Mouse (Mus musculus) ES-Bruce4 (cell line): ENCODE data around the gene Mllt3. TPM values are rescaled to one million over a fixed set of nuclear protein-coding genes. Genes with fewer than 3 reads are reported as not detected.

Experiments used
- H3K27ac ChIP-seq: 2 replicates; pipeline ENCODE4 v1.5.1; 2012; ENCODE audit warnings: low read length, inconsistent platforms; ENCODE audit not compliant: insufficient read depth
- H3K27me3 ChIP-seq: 2 replicates; pipeline ENCODE4 v1.6.1; 2012; ENCODE audit warnings: mild to moderate bottlenecking, low read length, inconsistent platforms; ENCODE audit not compliant: control insufficient read depth, poor library complexity, insufficient read depth, severe bottlenecking
- H3K36me3 ChIP-seq: 2 replicates; pipeline ENCODE4 v1.6.1; 2012; ENCODE audit warnings: inconsistent platforms, mild to moderate bottlenecking, low read length, moderate library complexity; ENCODE audit not compliant: control insufficient read depth, poor library complexity, insufficient read depth, severe bottlenecking
- H3K4me1 ChIP-seq: one replicate; pipeline ENCODE4 v1.8.1; 2011; ENCODE audit warnings: low read length; ENCODE audit not compliant: control insufficient read depth, insufficient read depth
- H3K4me3 ChIP-seq: 2 replicates; pipeline ENCODE4 v1.5.1; 2011; ENCODE audit warnings: low read depth, mild to moderate bottlenecking, low read length
- H3K9ac ChIP-seq: 2 replicates; pipeline ENCODE4 v1.6.1; 2012; ENCODE audit warnings: low read depth, mild to moderate bottlenecking, inconsistent platforms; ENCODE audit not compliant: poor library complexity, severe bottlenecking
- H3K9me3 ChIP-seq: replicated peaks from 2 replicates; pipeline ENCODE4 v1.6.1; 2012; ENCODE audit warnings: mild to moderate bottlenecking, low read length, inconsistent platforms; ENCODE audit not compliant: control insufficient read depth, poor library complexity, insufficient read depth, severe bottlenecking
- CTCF ChIP-seq: IDR thresholded peaks from one replicate; pipeline ENCODE4 v1.8.1; 2011; ENCODE audit warnings: low read depth, low read length
- EP300 ChIP-seq: IDR thresholded peaks from 2 replicates; pipeline ENCODE4 v1.6.1; 2011; ENCODE audit warnings: low read depth, low read length; ENCODE audit not compliant: insufficient read depth
- POLR2A ChIP-seq: IDR thresholded peaks from one replicate; pipeline ENCODE4 v1.8.1; 2011; ENCODE audit warnings: low read length; ENCODE audit not compliant: insufficient read depth
- polyA plus RNA-seq: library from polyadenylated mRNA; stranded (reverse); fragments of >200 nt; gene quantifications from 2 replicates; pipeline ENCODE4 v1.2.4, GENCODE M21; 2011; ENCODE audit warnings: low read depth; ENCODE audit not compliant: missing spikeins, insufficient read depth, insufficient read length

The Mllt3 gene
- polyA plus RNA-seq, 1 experiment, result 19.2 TPM

- Histone ChIP-seq H3K27ac (no peak overlapping the region), H3K4me3 (no peak overlapping the region), H3K27me3 (no peaks in the 10 kb centered on the region), H3K9ac (no peak overlapping the region), H3K36me3 (no peaks in the 10 kb centered on the region), H3K9me3 (0 out of 2 replicates have a peak, but pooled peaks cover 4% of the 10 kb centered on the region), H3K4me1 (no peaks in the 10 kb centered on the region)
- no peak for TF ChIP-seq EP300
- no peak for TF ChIP-seq CTCF
- TF ChIP-seq POLR2A, result no peak
Measured at GRCm38 (mm10) chr4:87759625-87760024, 273.5 kb downstream of the Mllt3 start.

- TF ChIP-seq EP300, result no peak
- no peak for TF ChIP-seq CTCF
- no peak for TF ChIP-seq POLR2A
- Histone ChIP-seq H3K27me3 (no peaks in the 10 kb centered on the region), H3K9me3 (peaks cover 8% of the 10 kb centered on the region), H3K27ac (no peak overlapping the region), H3K9ac (no peak overlapping the region), H3K4me3 (no peak overlapping the region), H3K4me1 (no peaks in the 10 kb centered on the region), H3K36me3 (no peaks in the 10 kb centered on the region)
Measured at GRCm38 (mm10) chr4:87759110-87759509, 274.1 kb downstream of the Mllt3 start.

GRCm38 (mm10) chr4:87751515-87751864 lies 281.7 kb downstream of the Mllt3 start:
- no peak overlapping the region for H3K4me3 ChIP-seq
- H3K9ac ChIP-seq, result no peak overlapping the region
- H3K36me3 ChIP-seq, result no peaks in the 10 kb centered on the region
- no peak for TF ChIP-seq CTCF
- no peak for TF ChIP-seq POLR2A
- peaks cover 9% of the 10 kb centered on the region for H3K9me3 ChIP-seq
- H3K4me1 ChIP-seq, result no peaks in the 10 kb centered on the region
- H3K27ac ChIP-seq, result no peak overlapping the region
- H3K27me3 ChIP-seq, result no peaks in the 10 kb centered on the region

- Histone ChIP-seq H3K9me3 (peaks cover 9% of the 10 kb centered on the region), H3K27me3 (no peaks in the 10 kb centered on the region), H3K36me3 (no peaks in the 10 kb centered on the region), H3K9ac (no peak overlapping the region), H3K4me1 (no peaks in the 10 kb centered on the region), H3K27ac (no peak overlapping the region), H3K4me3 (no peak overlapping the region)
- TF ChIP-seq CTCF (no peak), EP300 (no peak), POLR2A (no peak)
Measured at GRCm38 (mm10) chr4:87750856-87751514, 282.2 kb downstream of the Mllt3 start.

GRCm38 (mm10) chr4:87749532-87750234 lies 283.5 kb downstream of the Mllt3 start:
- no peak overlapping the region for H3K9ac ChIP-seq
- H3K27me3 ChIP-seq, result no peaks in the 10 kb centered on the region
- H3K27ac ChIP-seq, result no peak overlapping the region
- H3K9me3 ChIP-seq, result peaks cover 5% of the 10 kb centered on the region
- no peak overlapping the region for H3K4me3 ChIP-seq
- no peaks in the 10 kb centered on the region for H3K36me3 ChIP-seq
- TF ChIP-seq EP300, result no peak
- no peak for TF ChIP-seq CTCF
- TF ChIP-seq POLR2A, result no peak
- no peaks in the 10 kb centered on the region for H3K4me1 ChIP-seq

- Histone ChIP-seq H3K9me3 (no peaks in the 10 kb centered on the region), H3K36me3 (no peaks in the 10 kb centered on the region), H3K4me3 (no peak overlapping the region), H3K27me3 (no peaks in the 10 kb centered on the region; the same call in 1 of the 2 replicates), H3K4me1 (no peaks in the 10 kb centered on the region), H3K9ac (no peak overlapping the region), H3K27ac (no peak overlapping the region)
- TF ChIP-seq EP300 (no peak), POLR2A (no peak), CTCF (no peak)
Measured at GRCm38 (mm10) chr4:87745016-87745645, 288.0 kb downstream of the Mllt3 start.
